Mouse (Mus musculus): ENCODE results near the gene Itpr3.

GRCm38 (mm10) chr17:27122701-27123100 lies 65.6 kb downstream of the Itpr3 start:
- TF ChIP-seq HCFC1 (IDR thresholded peaks at IDR 0.05; ENCODE audit: borderline replicate concordance, insufficient read depth, low read length), result no peak
- TF ChIP-seq ZC3H11A (IDR thresholded peaks at IDR 0.05; ENCODE audit: borderline replicate concordance, low read depth, low read length), result no peak
- TF ChIP-seq MAFK (IDR thresholded peaks at IDR 0.05; ENCODE audit: insufficient read depth, low read depth, low read length), result no peak

All from ES-E14 (cell line).